Mouse (Mus musculus): Measurements from ENCODE around the gene Gckr. TPM values are rescaled to one million over a fixed set of nuclear protein-coding genes. Genes with fewer than 3 reads are reported as not detected.

Gene Gckr
- polyA plus RNA-seq, 1 experiment from 2014 or later = 1.2 TPM

GRCm38 (mm10) chr5:31289626-31290230 lies 7.5 kb upstream of the Gckr start:
- Histone ChIP-seq H3K4me3 (ENCODE audit: low read length) (no peak overlapping the region; the same call in 1 of the 2 replicates), H3K4me2 (ENCODE audit: low read depth, low read length) (peak overlapping the region; percentile 84; the same call in 1 of the 2 replicates), H3K36me3 (ENCODE audit: control insufficient read depth, insufficient read depth, low read length) (peaks cover 6% of the 10 kb centered on the region; the same call in 1 of the 2 replicates), H3K27ac (ENCODE audit: low read length) (no peak overlapping the region), H3K4me1 (ENCODE audit: control insufficient read depth, insufficient read depth, low read length) (peaks cover 15% of the 10 kb centered on the region), H3K9me3 (ENCODE audit: control insufficient read depth, low read length) (no peaks in the 10 kb centered on the region), H3K9ac (ENCODE audit: low read depth, low read length) (no peak overlapping the region), H3K27me3 (replicated peaks; ENCODE audit: control insufficient read depth, insufficient read depth, low read length) (no peaks in the 10 kb centered on the region)
- ATAC-seq = no peak
- 73% methylated on average over 3 of the region's 3 CpGs for WGBS

- peak within 1 kb of the TSS; percentile 49 for H3K27ac ChIP-seq (ENCODE audit: low read length)
- peaks cover 20% of the 10 kb centered on the region for H3K4me1 ChIP-seq (ENCODE audit: control insufficient read depth, insufficient read depth, low read length)
- peak within 1 kb of the TSS; percentile 60 for H3K4me3 ChIP-seq (ENCODE audit: low read length)
- peak within 1 kb of the TSS; percentile 59 for H3K9ac ChIP-seq (ENCODE audit: low read depth, low read length)
- ATAC-seq = peak; percentile 95
- H3K27me3 ChIP-seq (replicated peaks; ENCODE audit: control insufficient read depth, insufficient read depth, low read length) = no peaks in the 10 kb centered on the region
- peak within 1 kb of the TSS; percentile 84 for H3K4me2 ChIP-seq (ENCODE audit: low read depth, low read length)
- no peaks in the 10 kb centered on the region for H3K9me3 ChIP-seq (ENCODE audit: control insufficient read depth, low read length)
- peaks cover 3% of the 10 kb centered on the region; the same call in 1 of the 2 replicates for H3K36me3 ChIP-seq (ENCODE audit: control insufficient read depth, insufficient read depth, low read length)
- WGBS = 2% methylated on average over 45 of the region's 45 CpGs
These were observed 6.5 kb upstream of the Gckr start, which contains the start of gene Ift172 for GRCm38 (mm10) chr5:31290521-31291360. Gene Ift172, minus strand, starts transcription at chr5:31291116.

GRCm38 (mm10) chr5:31291361-31291688 lies 5.9 kb upstream of the Gckr start:
- no peaks in the 10 kb centered on the region for H3K9me3 ChIP-seq (ENCODE audit: control insufficient read depth, low read length)
- H3K4me2 ChIP-seq (ENCODE audit: low read depth, low read length) = peak overlapping the region; percentile 47
- no peak; the same call in 1 of the 2 replicates for ATAC-seq
- peak overlapping the region; percentile 60 for H3K4me3 ChIP-seq (ENCODE audit: low read length)
- H3K36me3 ChIP-seq (ENCODE audit: control insufficient read depth, insufficient read depth, low read length) = no peaks in the 10 kb centered on the region
- H3K9ac ChIP-seq (ENCODE audit: low read depth, low read length) = peak overlapping the region; percentile 50
- 2% methylated on average over 9 of the region's 9 CpGs for WGBS
- H3K4me1 ChIP-seq (ENCODE audit: control insufficient read depth, insufficient read depth, low read length) = peaks cover 20% of the 10 kb centered on the region
- peak overlapping the region; percentile 31 for H3K27ac ChIP-seq (ENCODE audit: low read length)
- no peaks in the 10 kb centered on the region for H3K27me3 ChIP-seq (replicated peaks; ENCODE audit: control insufficient read depth, insufficient read depth, low read length)

- peak overlapping the region; percentile 23; the same call in 1 of the 2 replicates for H3K27ac ChIP-seq (ENCODE audit: low read length)
- no peaks in the 10 kb centered on the region for H3K27me3 ChIP-seq (replicated peaks; ENCODE audit: control insufficient read depth, insufficient read depth, low read length)
- H3K9ac ChIP-seq (ENCODE audit: low read depth, low read length) = peak overlapping the region; percentile 88
- H3K4me2 ChIP-seq (ENCODE audit: low read depth, low read length) = peak overlapping the region; percentile 99
- H3K4me3 ChIP-seq (ENCODE audit: low read length) = peak overlapping the region; percentile 64
- peak; percentile 32; the same call in 1 of the 2 replicates for ATAC-seq
- H3K9me3 ChIP-seq (ENCODE audit: control insufficient read depth, low read length) = no peaks in the 10 kb centered on the region
- peaks cover 16% of the 10 kb centered on the region for H3K4me1 ChIP-seq (ENCODE audit: control insufficient read depth, insufficient read depth, low read length)
- no peaks in the 10 kb centered on the region for H3K36me3 ChIP-seq (ENCODE audit: control insufficient read depth, insufficient read depth, low read length)
- WGBS = 7% methylated on average over 29 of the region's 29 CpGs
These were observed 2.2 kb upstream of the Gckr start for GRCm38 (mm10) chr5:31294964-31295605.

GRCm38 (mm10) chr5:31295606-31296141 lies 1.6 kb upstream of the Gckr start, which contains the start of gene Fndc4:
Gene Fndc4, minus strand, starts transcription at chr5:31296080.
- H3K27ac ChIP-seq (ENCODE audit: low read length) = peak within 1 kb of the TSS; percentile 23; the same call in 1 of the 2 replicates
- H3K9ac ChIP-seq (ENCODE audit: low read depth, low read length) = peak within 1 kb of the TSS; percentile 88

GRCm38 (mm10) chr5:31297981-31298380 lies 738 bp downstream of the Gckr start:
- ATAC-seq = no peak
- H3K36me3 ChIP-seq (ENCODE audit: control insufficient read depth, insufficient read depth, low read length) = no peaks in the 10 kb centered on the region
- H3K9me3 ChIP-seq (ENCODE audit: control insufficient read depth, low read length) = no peaks in the 10 kb centered on the region
- H3K4me3 ChIP-seq (ENCODE audit: low read length) = no peak overlapping the region
- no peak overlapping the region for H3K9ac ChIP-seq (ENCODE audit: low read depth, low read length)
- 73% methylated on average over 3 of the region's 3 CpGs for WGBS
- no peak overlapping the region for H3K4me2 ChIP-seq (ENCODE audit: low read depth, low read length)
- no peak overlapping the region for H3K27ac ChIP-seq (ENCODE audit: low read length)
- H3K27me3 ChIP-seq (replicated peaks; ENCODE audit: control insufficient read depth, insufficient read depth, low read length) = no peaks in the 10 kb centered on the region
- H3K4me1 ChIP-seq (ENCODE audit: control insufficient read depth, insufficient read depth, low read length) = peaks cover 9% of the 10 kb centered on the region

More at GRCm38 (mm10) chr5:31295606-31296141, 1.6 kb upstream of the Gckr start, which contains the start of gene Fndc4:
- H3K36me3 ChIP-seq (ENCODE audit: control insufficient read depth, insufficient read depth, low read length) = no peaks in the 10 kb centered on the region
- H3K4me3 ChIP-seq (ENCODE audit: low read length) = peak within 1 kb of the TSS; percentile 64
- H3K4me1 ChIP-seq (ENCODE audit: control insufficient read depth, insufficient read depth, low read length) = peaks cover 12% of the 10 kb centered on the region
- H3K4me2 ChIP-seq (ENCODE audit: low read depth, low read length) = peak within 1 kb of the TSS; percentile 99
- no peaks in the 10 kb centered on the region for H3K27me3 ChIP-seq (replicated peaks; ENCODE audit: control insufficient read depth, insufficient read depth, low read length)
- peak; percentile 53 for ATAC-seq
- WGBS = under 1% methylated on average over 35 of the region's 46 CpGs
- no peaks in the 10 kb centered on the region for H3K9me3 ChIP-seq (ENCODE audit: control insufficient read depth, low read length)

- H3K4me1 ChIP-seq (ENCODE audit: control insufficient read depth, insufficient read depth, low read length) = peaks cover 9% of the 10 kb centered on the region
- no peak overlapping the region for H3K27ac ChIP-seq (ENCODE audit: low read length)
- H3K9me3 ChIP-seq (ENCODE audit: control insufficient read depth, low read length) = no peaks in the 10 kb centered on the region
- H3K36me3 ChIP-seq (ENCODE audit: control insufficient read depth, insufficient read depth, low read length) = no peaks in the 10 kb centered on the region
- ATAC-seq = no peak
- no peak overlapping the region for H3K4me3 ChIP-seq (ENCODE audit: low read length)
- H3K4me2 ChIP-seq (ENCODE audit: low read depth, low read length) = no peak overlapping the region
- 55% methylated on average over 2 of the region's 2 CpGs for WGBS
- no peak overlapping the region for H3K9ac ChIP-seq (ENCODE audit: low read depth, low read length)
- H3K27me3 ChIP-seq (replicated peaks; ENCODE audit: control insufficient read depth, insufficient read depth, low read length) = no peaks in the 10 kb centered on the region
These were observed 1.2 kb downstream of the Gckr start for GRCm38 (mm10) chr5:31298486-31298885.

GRCm38 (mm10) chr5:31301866-31302265 lies 4.6 kb downstream of the Gckr start:
- ATAC-seq = no peak
- H3K4me2 ChIP-seq (ENCODE audit: low read depth, low read length) = no peak overlapping the region
- 73% methylated on average over 8 of the region's 8 CpGs for WGBS
- H3K27me3 ChIP-seq (replicated peaks; ENCODE audit: control insufficient read depth, insufficient read depth, low read length) = no peaks in the 10 kb centered on the region
- no peaks in the 10 kb centered on the region for H3K4me1 ChIP-seq (ENCODE audit: control insufficient read depth, insufficient read depth, low read length)
- H3K9me3 ChIP-seq (ENCODE audit: control insufficient read depth, low read length) = no peaks in the 10 kb centered on the region
- no peak overlapping the region for H3K4me3 ChIP-seq (ENCODE audit: low read length)
- H3K9ac ChIP-seq (ENCODE audit: low read depth, low read length) = no peak overlapping the region
- no peaks in the 10 kb centered on the region for H3K36me3 ChIP-seq (ENCODE audit: control insufficient read depth, insufficient read depth, low read length)
- no peak overlapping the region for H3K27ac ChIP-seq (ENCODE audit: low read length)

GRCm38 (mm10) chr5:31303093-31303492 lies 5.8 kb downstream of the Gckr start:
- Histone ChIP-seq H3K9me3 (ENCODE audit: control insufficient read depth, low read length) (no peaks in the 10 kb centered on the region), H3K4me3 (ENCODE audit: low read length) (no peak overlapping the region), H3K4me2 (ENCODE audit: low read depth, low read length) (no peak overlapping the region), H3K9ac (ENCODE audit: low read depth, low read length) (no peak overlapping the region), H3K27me3 (replicated peaks; ENCODE audit: control insufficient read depth, insufficient read depth, low read length) (no peaks in the 10 kb centered on the region), H3K4me1 (ENCODE audit: control insufficient read depth, insufficient read depth, low read length) (no peaks in the 10 kb centered on the region), H3K27ac (ENCODE audit: low read length) (no peak overlapping the region), H3K36me3 (ENCODE audit: control insufficient read depth, insufficient read depth, low read length) (no peaks in the 10 kb centered on the region)
- ATAC-seq = no peak
- 83% methylated on average over 6 of the region's 6 CpGs for WGBS
